Mouse (Mus musculus) E14TG2a.4 (cell line): Measurements from ENCODE around the gene Tubg2.
"Not testable (repeated sequence)": the region's sequence is repeated elsewhere in the genome, so short reads cannot be mapped to it uniquely, and the experiment has no call there.

Experiments used
- H3K27me3 ChIP-seq: 2 replicates; pipeline ENCODE4 v1.6.1; 2014; ENCODE audit warnings: low read length, control low read depth; ENCODE audit not compliant: insufficient read depth
- H3K36me3 ChIP-seq: 2 replicates; pipeline ENCODE4 v1.6.1; 2014; ENCODE audit warnings: low read length, control low read depth; ENCODE audit not compliant: insufficient read depth
- H3K4me1 ChIP-seq: replicated peaks from 2 replicates; pipeline ENCODE4 v1.6.1; 2014; ENCODE audit warnings: low read depth, low read length, control low read depth
- H3K4me3 ChIP-seq: replicated peaks from 2 replicates; pipeline ENCODE4 v1.5.1; 2014; ENCODE audit warnings: mild to moderate bottlenecking, low read length
- H3K9me3 ChIP-seq: 2 replicates; pipeline ENCODE4 v1.6.1; 2014; ENCODE audit warnings: low read length, control low read depth
- CTCF ChIP-seq: conservative IDR thresholded peaks from 2 replicates; pipeline ENCODE4 v1.5.1; 2014; ENCODE audit warnings: low read length
- NANOG ChIP-seq: IDR thresholded peaks from 2 replicates; pipeline ENCODE4 v1.6.1; 2014; ENCODE audit warnings: borderline replicate concordance, low read length, mixed read lengths
- POU5F1 ChIP-seq: IDR thresholded peaks from 2 replicates; pipeline ENCODE4 v1.6.1; 2014; ENCODE audit warnings: low read length, borderline replicate concordance

Tubg2 gene

DNA sequence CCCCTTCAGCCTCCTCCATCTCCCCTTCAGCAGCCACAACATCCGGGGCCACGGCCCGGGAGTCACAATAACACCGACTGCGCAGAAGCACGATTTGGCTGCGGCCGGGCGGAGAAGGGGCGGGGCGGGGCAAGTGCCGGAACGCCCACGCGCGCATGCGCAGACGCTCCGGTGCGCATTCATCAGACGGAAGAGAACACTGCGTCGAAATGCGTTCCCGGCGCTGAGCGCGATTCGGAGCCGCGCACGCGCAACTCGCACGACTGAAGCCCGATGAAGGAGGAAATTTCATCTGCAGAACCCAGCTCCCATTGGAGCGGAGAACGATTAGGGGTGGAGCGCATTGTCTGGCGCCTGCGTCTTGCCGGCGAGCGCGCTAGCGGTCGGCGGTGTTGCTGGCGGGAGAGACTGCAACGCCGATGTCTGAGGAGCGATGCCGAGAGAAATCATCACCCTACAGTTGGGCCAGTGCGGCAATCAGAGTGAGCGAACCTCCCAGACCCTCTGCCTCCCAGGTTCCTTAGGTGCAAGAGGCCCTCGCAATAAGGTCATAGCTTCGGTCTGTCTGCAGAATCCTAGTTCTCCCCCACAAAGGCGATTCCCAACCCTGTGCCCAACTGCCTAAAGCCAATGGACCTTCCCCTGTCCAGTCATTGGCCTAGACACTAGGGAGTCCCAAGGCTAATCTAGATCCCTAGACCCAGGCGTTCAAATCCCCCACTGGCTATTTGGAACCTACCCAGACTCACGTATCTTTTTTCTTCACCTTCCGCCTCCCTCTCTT, 35.8 kb upstream of the Tubg2 start, which contains the start of the genes Retreg3 and Tubg1:
Gene Retreg3 (minus strand): TSS at position 133 of the 784 bp plus-strand sequence.
Gene Tubg1 (plus strand): TSS at position 178 of the 784 bp plus-strand sequence.
- Histone ChIP-seq H3K4me1 (peaks cover 40% of the 10 kb centered on the region), H3K36me3 (peaks cover 61% of the 10 kb centered on the region), H3K4me3 (peak within 1 kb of the TSS; percentile 97), H3K27me3 (no peaks in the 10 kb centered on the region), H3K9me3 (no peaks in the 10 kb centered on the region)
- TF ChIP-seq POU5F1: no peak
- TF ChIP-seq NANOG: no peak
- TF ChIP-seq CTCF: no peak

DNA sequence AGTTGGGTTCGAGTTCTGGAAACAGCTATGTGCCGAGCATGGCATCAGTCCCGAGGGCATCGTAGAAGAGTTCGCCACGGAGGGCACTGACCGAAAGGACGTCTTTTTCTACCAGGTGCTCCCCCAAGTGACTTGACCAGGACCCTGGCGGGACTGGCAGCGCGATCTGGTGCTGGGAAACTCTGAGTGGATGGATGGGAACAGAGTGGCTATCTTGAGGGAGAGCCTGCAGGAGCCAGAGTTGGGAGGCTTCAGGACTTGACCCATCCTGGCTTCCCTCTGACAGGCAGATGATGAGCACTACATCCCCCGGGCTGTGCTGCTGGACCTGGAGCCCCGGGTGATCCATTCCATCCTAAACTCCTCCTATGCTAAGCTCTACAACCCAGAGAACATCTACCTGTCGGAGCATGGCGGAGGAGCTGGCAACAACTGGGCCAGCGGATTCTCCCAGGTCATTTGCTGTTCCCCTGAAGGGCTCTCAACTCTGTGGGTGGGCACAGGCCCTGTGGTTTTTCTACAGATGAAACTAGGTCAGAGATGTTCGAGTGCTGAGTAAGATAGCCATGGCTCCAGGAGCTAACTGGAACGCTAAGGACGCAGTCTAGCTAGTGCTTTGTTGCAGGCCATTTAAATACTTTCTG, 35.0 kb upstream of the Tubg2 start:
- Histone ChIP-seq H3K36me3 (peaks cover 67% of the 10 kb centered on the region), H3K27me3 (no peaks in the 10 kb centered on the region), H3K4me1 (peaks cover 34% of the 10 kb centered on the region), H3K4me3 (peak overlapping the region; percentile 97), H3K9me3 (no peaks in the 10 kb centered on the region)
- no peak for TF ChIP-seq POU5F1
- no peak for TF ChIP-seq NANOG
- no peak for TF ChIP-seq CTCF

DNA sequence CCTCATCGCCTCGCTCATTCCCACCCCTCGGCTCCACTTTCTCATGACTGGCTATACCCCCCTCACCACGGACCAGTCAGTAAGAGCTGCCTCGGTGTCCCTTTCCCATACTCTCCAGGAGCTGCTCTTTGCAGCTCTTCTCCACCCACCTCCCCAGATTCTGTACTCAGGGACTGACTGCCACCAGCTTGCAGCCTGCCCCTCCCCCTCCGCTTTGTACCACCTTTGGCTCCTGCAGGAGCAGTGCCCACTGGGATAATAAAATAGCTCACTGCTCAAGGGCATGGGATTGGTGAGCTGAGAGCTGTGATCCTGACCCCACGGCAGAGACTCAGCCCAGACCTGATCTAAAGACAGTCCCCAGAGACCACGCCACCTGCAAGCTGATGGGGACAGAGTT, 31.2 kb upstream of the Tubg2 start:
- Histone ChIP-seq H3K4me1 (peaks cover 16% of the 10 kb centered on the region), H3K36me3 (peaks cover 58% of the 10 kb centered on the region)
- not testable (repeated sequence) for H3K4me3 ChIP-seq, H3K9me3 ChIP-seq, H3K27me3 ChIP-seq

DNA sequence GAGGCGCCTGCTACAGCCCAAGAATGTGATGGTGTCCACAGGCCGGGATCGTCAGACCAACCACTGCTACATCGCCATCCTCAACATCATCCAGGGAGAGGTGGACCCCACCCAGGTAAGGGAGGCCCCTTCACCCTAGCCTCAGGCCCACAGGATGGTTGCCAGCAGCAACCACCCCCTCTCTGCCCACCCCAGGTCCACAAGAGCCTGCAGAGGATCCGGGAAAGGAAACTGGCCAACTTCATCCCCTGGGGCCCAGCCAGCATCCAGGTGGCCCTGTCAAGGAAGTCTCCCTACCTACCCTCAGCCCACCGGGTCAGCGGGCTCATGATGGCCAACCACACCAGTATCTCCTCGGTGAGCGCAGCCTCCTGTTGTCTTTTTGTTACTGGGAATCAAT, 30.7 kb upstream of the Tubg2 start:
- H3K4me3 ChIP-seq, H3K27me3 ChIP-seq, H3K9me3 ChIP-seq: not testable (repeated sequence)
- Histone ChIP-seq H3K4me1 (peaks cover 17% of the 10 kb centered on the region), H3K36me3 (peaks cover 58% of the 10 kb centered on the region)

DNA sequence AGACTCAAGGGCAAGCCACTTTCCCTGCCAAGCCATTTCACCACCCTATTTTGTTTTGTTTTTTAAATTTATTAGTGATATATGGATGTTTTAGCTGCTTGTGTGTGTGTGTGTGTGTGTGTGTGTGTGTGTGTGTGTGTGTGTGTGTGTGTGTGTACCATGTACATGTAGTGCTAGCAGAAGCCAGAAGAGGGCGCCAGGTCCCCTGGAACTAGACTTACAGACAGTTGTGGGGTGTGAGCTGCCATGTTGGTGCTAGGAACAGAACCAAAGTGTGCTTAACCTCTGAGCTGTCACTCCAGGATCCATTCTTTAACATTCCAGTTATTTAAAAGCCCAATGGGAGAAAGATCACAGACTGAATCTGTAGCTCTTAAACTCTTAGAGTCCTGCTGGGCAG, 28.6 kb upstream of the Tubg2 start:
- H3K4me3 ChIP-seq: no peak overlapping the region
- H3K27me3 ChIP-seq: peaks cover 6% of the 10 kb centered on the region; the same call in 1 of the 2 replicates
- peaks cover 18% of the 10 kb centered on the region for H3K4me1 ChIP-seq
- TF ChIP-seq POU5F1: no peak
- TF ChIP-seq CTCF: peak; percentile 34
- no peaks in the 10 kb centered on the region for H3K9me3 ChIP-seq
- peaks cover 48% of the 10 kb centered on the region for H3K36me3 ChIP-seq

DNA sequence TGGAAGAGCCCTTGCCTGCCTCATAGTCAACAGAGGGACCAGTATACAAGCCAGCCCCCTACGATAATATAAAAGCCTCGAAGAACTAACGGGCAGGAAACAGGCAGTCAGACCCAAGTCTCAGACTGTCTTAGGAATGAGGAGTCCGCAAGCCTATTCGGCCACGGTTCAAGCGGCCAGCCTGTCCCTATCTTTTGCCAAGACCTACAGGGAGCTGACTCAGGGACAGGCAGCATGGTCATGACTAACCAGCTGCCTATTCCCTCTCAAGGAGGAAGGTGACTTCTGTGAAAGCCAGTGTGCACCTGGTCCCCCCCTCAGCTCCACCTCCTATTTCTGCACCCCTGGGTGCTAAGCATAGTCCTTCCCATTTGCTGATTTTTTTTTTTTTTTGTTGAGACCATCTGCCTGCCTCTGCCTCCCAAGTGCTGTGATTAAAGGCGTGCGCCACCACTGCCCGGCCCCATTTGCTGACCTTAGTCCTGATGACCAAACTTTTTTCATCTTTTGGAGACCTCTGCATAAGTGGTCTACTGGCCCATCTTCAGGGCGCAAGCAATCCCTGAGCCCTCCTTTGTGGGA, 26.6 kb upstream of the Tubg2 start:
- Histone ChIP-seq H3K27me3 (peaks cover 6% of the 10 kb centered on the region; the same call in 1 of the 2 replicates), H3K36me3 (peaks cover 28% of the 10 kb centered on the region), H3K4me3 (no peak overlapping the region), H3K4me1 (peaks cover 18% of the 10 kb centered on the region), H3K9me3 (no peaks in the 10 kb centered on the region)
- no peak for TF ChIP-seq CTCF
- TF ChIP-seq NANOG: no peak
- TF ChIP-seq POU5F1: no peak

DNA sequence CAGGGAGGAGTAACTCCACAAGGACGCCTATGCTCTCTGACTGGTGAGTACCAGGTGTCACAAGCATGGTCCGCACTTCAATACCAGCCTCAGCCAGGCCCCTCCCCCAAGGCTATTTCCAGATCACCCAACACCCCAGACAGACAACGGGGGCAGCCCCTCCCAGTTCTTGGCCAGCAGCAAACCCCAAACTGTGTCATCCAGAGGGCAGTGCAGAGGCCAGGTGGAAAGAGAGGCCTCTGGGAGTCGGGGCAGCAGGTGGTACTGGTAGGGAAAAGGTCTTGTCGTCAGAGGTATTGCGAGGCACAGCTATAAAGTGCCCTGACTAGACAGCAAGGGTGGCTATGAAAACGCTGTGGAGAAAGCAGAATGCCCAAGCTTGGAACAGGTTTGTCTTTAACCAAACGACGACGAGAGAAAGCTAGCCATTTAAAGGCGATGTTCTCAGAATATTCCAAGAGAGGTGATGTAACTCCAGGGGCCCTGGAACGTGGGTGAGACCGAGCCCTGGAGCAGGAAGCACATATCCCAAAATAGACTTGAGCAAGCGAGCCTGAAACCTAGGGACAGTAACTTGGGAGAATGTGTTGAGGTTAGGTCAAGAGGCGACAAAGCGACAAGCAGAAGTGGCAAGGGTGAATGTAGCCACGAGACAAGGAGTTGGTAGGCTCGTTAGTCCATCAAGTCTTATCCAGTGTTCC, 25.5 kb upstream of the Tubg2 start:
- Histone ChIP-seq H3K36me3 (peaks cover 16% of the 10 kb centered on the region), H3K4me1 (peaks cover 20% of the 10 kb centered on the region), H3K27me3 (peaks cover 6% of the 10 kb centered on the region; the same call in 1 of the 2 replicates), H3K4me3 (no peak overlapping the region), H3K9me3 (no peaks in the 10 kb centered on the region)
- TF ChIP-seq NANOG (no peak), POU5F1 (no peak), CTCF (no peak)

DNA sequence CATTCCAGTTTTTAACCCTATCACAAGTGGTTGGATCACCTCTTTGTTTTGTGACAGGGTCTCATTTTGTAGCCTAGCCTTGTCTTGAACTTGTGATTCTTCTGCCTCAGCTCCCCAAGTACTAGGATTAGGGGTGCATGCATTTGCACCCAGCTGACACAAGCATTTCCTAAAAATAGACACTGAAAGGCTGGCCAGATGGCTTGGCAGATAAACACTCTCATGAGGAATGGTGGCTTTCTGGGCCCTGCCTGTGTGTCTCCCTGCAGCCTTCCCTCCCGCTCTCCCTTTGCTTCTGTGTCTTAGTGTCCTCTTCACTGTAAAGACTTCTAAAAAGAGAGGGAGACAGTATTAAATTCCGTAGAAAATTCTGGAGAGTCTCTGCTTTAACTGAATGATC, 24.5 kb upstream of the Tubg2 start:
- H3K27me3 ChIP-seq: peaks cover 6% of the 10 kb centered on the region; the same call in 1 of the 2 replicates
- TF ChIP-seq POU5F1: no peak
- no peak for TF ChIP-seq CTCF
- no peak for TF ChIP-seq NANOG
- peaks cover 20% of the 10 kb centered on the region for H3K4me1 ChIP-seq
- H3K9me3 ChIP-seq: no peaks in the 10 kb centered on the region
- H3K4me3 ChIP-seq: no peak overlapping the region
- H3K36me3 ChIP-seq: peaks cover 7% of the 10 kb centered on the region
